Mouse (Mus musculus) cerebellum, adult 11 months (tissue): ENCODE results near the gene Ppfia2.

ENCODE experiments used
- DNase-seq: peaks from one replicate; pipeline ENCODE4 v3.0.0; 2022

The Ppfia2 gene

GRCm38 (mm10) chr10:106670170-106670569, 200.0 kb downstream of the Ppfia2 start:
- DNase-seq, result no peak

- peak; percentile 53 for DNase-seq
These were observed 211.3 kb downstream of the Ppfia2 start for GRCm38 (mm10) chr10:106681395-106681794.

GRCm38 (mm10) chr10:106685519-106685918, 215.4 kb downstream of the Ppfia2 start:
- no peak for DNase-seq

- no peak for DNase-seq
These were observed 249.8 kb downstream of the Ppfia2 start for GRCm38 (mm10) chr10:106719936-106720335.

GRCm38 (mm10) chr10:106732265-106732664, 262.1 kb downstream of the Ppfia2 start:
- DNase-seq, result peak; percentile 66

DNA sequence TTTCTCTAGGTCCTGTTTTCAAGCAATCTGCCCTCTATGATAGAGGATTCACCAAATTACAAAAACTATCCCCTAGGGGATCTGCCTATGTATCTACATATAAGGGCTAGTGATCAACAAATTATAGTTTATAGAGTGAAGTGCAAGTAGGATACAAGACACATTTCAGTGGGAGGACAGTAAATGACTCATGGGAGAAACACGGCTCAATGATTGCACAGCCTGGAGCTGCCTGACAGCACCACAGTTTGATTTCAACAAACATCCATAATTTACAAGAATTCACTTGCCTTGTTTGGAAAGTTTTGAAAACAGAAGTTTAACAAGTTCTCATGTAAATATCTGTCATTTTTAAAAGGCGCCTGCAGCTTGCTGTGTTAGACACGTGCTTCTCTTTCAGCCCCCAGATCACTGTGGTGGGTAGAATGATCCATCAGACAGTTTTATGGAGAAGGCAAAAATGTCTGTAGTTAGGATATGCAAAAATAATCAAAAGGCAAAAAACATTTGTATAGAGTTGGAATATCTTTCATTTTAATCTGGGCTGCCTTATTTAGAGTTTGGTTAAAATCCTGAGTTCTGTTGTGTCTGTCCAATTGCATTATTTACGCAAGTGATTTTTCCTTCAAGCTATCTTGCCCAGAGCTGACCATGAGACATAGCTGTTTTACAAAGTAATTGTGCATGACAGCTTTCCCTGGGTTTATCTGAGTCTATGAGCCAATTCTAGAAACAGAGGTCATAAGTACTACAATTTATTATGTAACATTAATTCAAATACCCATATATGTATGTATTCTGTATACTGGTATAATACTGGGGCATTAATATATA, 266.3 kb downstream of the Ppfia2 start:
- no peak for DNase-seq

- DNase-seq, result no peak
These were observed 268.1 kb downstream of the Ppfia2 start for GRCm38 (mm10) chr10:106738190-106738589.

GRCm38 (mm10) chr10:106744966-106745365, 274.8 kb downstream of the Ppfia2 start:
- peak; percentile 43 for DNase-seq

DNA sequence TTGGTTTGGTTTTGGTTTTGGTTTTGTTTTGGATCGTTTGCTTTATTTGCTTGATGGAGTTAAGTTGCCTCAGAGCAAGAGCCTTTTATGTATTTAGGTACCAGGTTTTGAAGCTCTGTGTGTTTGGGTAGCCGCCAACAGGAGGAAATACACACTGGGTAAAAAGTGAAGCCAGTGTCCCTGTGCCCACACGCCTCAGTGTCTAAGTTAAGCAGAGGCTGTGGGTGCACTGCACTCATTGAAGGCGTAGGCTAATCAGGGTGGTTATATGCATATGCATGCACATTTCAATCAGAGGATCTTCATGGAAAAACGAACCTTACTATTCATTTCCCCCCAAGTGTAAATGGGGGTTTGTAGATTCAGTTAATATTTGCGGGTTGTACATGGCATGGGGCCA, 290.9 kb downstream of the Ppfia2 start:
- DNase-seq, result peak; percentile 41

DNA sequence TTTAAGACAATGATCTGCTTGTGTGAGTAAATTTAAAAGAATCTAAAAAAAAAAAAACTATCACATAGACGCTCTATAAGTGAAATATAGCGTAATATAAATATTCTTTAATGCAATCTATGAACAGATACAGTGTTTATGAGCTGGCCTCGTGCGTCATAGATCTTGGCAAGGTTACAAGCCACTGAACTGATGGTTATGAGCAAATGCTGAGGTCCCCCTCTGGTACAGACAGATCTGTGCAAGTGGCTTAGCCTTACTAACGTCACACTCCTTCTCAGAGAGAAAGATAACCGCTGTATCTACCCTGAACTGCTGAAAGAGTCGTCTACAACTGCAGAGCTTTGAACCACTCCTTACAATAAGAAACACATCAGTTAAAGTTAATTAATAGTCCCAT, 293.6 kb downstream of the Ppfia2 start:
- DNase-seq, result no peak

DNA sequence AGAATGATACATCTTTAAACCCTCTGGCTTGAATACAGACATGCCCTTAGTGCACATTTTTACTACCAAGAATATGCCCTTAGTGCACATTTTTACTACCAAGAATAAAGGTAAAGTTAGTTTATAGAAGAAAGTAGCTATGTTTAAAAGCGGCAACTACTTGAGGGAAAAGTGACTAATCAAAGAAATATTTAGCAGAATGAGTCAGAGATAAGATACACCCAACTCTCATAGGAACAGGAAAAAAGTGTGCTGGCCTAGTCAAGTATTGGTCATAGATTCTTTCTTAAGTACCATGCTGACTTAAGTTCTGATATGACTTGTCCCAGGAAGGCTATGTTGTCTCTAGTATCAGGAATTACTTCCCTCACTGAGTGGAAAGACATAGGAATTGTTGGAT, 305.4 kb downstream of the Ppfia2 start:
- DNase-seq, result no peak

DNA sequence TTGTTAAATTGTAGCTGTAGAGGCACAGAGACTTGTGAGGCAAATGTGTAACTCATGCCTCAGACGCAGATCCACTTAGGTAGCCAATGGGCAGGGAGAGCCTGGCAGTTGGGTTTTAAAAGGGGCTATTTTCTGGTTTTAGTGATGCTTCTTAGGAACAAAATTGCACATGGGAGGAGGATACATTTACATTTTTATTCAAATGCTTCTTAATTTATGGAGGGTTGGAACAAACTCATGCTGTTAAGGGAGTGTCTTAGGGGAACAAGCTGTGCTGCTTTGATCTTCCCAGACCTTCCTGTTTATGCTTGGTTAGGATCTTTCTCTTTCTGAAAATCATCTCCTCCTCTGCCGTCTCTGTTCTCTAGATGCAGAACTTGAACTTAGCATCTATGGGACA, 345.3 kb downstream of the Ppfia2 start:
- no peak for DNase-seq

GRCm38 (mm10) chr10:106818381-106818780, 348.2 kb downstream of the Ppfia2 start:
- no peak for DNase-seq

- no peak for DNase-seq
These were observed 354.1 kb downstream of the Ppfia2 start for GRCm38 (mm10) chr10:106824215-106824614.

- no peak for DNase-seq
These were observed 368.3 kb downstream of the Ppfia2 start for GRCm38 (mm10) chr10:106838476-106838875.

GRCm38 (mm10) chr10:106858106-106858505, 388.0 kb downstream of the Ppfia2 start:
- DNase-seq, result no peak

GRCm38 (mm10) chr10:106870233-106870632, 400.1 kb downstream of the Ppfia2 start:
- DNase-seq, result no peak

DNA sequence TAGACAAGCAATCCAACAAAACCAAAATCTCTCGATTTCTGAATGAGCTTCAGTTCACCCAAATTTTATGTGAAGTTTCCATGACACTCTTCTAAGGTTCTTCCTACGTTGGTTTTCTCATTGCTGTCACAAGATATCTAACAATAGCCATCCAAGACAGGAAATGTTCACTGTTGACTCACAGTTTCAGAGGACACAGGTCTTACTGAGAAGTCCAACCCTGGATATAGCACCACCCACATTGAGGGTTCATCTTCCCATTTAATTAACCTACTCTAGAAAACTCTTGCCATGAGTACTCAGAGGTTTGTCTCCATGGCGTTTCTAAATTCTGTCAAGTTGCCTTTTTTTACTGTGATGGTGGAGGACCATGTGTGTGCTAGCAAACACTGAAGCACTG, 401.7 kb downstream of the Ppfia2 start:
- no peak for DNase-seq

- no peak for DNase-seq
These were observed 402.6 kb downstream of the Ppfia2 start for GRCm38 (mm10) chr10:106872714-106873113.

DNA sequence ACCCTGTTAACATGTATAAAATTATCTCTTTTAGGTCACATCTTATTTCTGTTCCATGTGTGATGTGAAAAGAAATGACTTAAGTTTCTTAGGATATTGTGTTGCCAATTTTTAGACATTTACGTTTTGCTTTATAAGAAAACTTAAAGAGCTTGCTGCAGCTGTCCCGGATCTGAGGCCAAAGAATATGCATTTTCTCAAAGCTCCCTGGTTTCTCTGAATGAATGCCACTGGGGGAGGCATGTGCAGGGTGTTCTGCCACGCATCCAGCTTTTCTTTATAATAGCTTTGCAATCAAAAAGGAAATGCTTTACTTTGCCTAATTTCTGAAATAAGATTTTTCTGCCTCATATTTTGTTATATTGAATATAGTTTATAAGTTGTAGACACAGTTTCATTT, 411.2 kb downstream of the Ppfia2 start:
- DNase-seq, result no peak

GRCm38 (mm10) chr10:106896351-106896750, 426.2 kb downstream of the Ppfia2 start:
- no peak for DNase-seq

DNA sequence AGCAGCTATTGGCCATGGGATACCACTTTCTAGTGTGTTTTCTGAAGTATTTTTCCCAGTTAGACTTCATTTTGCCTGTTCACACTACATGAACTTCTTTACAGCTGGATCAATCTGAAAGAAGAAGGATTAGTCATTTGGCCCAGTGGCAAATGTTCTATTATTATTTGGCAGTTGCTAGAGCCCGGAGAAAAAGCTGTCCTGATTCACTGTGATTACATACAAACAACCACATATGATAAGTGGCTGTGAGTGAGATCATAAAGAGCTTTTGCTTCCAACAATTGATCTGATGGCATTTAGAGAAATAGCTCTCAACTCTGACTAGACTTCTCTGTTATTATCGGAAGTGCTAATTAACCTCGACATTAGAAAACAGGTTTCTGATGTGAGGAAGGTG, 440.0 kb downstream of the Ppfia2 start:
- DNase-seq, result no peak

DNA sequence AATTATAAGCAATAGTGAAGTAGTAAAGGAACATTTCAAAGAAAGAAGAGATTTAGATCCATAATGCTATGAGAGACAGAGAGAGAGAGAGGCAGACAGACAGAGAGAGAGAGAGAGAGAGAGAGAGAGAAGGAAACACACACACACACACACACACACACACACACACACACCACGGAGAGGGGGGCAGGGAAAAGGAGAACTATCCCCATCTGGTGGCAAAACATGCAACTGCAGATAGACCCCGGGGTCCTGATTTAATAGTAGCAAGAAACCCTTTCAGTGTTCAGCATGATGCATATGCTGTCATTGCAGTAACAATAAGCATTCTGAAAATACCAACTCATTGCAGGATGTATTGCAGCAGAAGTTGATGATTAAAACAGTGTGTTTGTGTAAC, 442.9 kb downstream of the Ppfia2 start:
- DNase-seq, result no peak

DNA sequence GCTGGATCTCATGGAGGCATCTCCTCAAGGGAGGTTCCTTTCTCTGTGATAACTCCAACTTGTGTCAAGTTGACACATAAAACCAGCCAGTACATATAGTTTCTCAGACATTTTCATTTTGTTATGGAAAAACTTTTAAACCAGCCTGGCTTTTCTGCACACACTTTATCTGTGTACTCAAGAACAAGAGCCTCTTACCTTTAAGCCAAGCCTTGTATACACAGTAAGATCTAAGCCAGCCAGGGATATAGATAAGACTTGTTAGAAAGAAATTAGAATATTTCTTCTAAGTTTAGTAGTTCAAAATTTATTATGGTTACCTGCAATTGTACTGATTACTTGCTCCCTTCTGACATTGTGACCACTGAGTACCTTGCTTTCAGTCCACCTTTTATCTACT, 444.1 kb downstream of the Ppfia2 start:
- DNase-seq, result no peak

GRCm38 (mm10) chr10:106914822-106915221, 444.7 kb downstream of the Ppfia2 start:
- no peak for DNase-seq
